In the genomic region with DNA sequence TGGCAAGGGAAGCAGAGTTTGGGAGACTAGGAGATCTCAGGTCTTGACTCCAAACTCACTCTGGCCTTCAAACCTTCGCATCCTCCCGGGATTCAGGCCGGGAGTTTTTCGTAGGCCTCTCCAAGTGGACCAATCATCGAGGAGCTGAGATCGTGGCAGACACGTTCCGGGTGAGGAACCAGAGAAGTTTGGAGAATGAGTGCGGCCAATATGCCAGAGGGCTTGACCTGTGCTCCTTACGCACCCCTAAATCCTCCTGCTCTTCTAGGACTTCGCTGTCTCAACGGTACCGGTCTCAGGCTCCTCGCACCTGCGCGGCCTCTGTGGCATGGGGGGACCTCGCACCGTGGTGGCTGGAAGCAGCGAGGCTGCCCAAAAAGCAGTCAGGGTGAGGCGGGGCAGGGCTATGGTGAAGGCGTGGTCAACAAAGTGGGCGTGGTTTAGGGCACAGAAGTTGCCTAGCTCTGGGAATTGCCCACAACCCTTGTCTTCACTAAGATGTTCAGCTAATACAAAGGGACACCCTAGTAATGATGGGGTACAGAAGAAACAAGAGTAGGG, we compare ENCODE assay signal across 8 mouse cellular contexts. TPM values are rescaled to one million over a fixed set of nuclear protein-coding genes. Genes with fewer than 3 reads are reported as not detected.
DNase-seq lines count a peak whose midpoint lies in the region; ATAC-seq lines count a peak whose summit lies in the region.

No protein-coding gene starts in this region.

- H3K4me2 ChIP-seq in heart, embryonic 11.5 days = peak overlapping the region; percentile 77
- H3K4me2 ChIP-seq in forebrain, embryonic 11.5 days (ENCODE audit: low read depth, low read length, severe bottlenecking) = peak overlapping the region; percentile 73; the same call in 1 of the 2 replicates
- H3K4me2 ChIP-seq in kidney, embryonic 14.5 days (replicated peaks; ENCODE audit: low read depth, low read length) = peak overlapping the region; percentile 88

- 0 out of 2 replicates have a peak overlapping the region, but pooled peaks have one; percentile 94 for H3K9ac ChIP-seq in heart, embryonic 11.5 days (ENCODE audit: low read depth, low read length)
- peak overlapping the region; percentile 72; the same call in 1 of the 2 replicates for H3K9ac ChIP-seq in forebrain, embryonic 11.5 days (ENCODE audit: low read length)
- 0 out of 2 replicates have a peak overlapping the region, but pooled peaks have one; percentile 90 for H3K9ac ChIP-seq in kidney, embryonic 14.5 days (ENCODE audit: low read depth, low read length)

- ATAC-seq in heart, embryonic 11.5 days (replicated peaks; ENCODE audit: insufficient number of reproducible peaks, low FRiP score, low TSS enrichment) = no peak
- ATAC-seq in forebrain, embryonic 11.5 days (replicated peaks; ENCODE audit: low FRiP score) = no peak
- ATAC-seq in kidney, embryonic 14.5 days (ENCODE audit: low FRiP score, low TSS enrichment) = no peak

- H3K27me3 ChIP-seq in heart, embryonic 11.5 days (ENCODE audit: control insufficient read depth, insufficient read depth, low read length) = peaks cover 26% of the 10 kb centered on the region
- peaks cover 6% of the 10 kb centered on the region; the same call in 1 of the 2 replicates for H3K27me3 ChIP-seq in forebrain, embryonic 11.5 days (ENCODE audit: control insufficient read depth, insufficient read depth, low read length)
- H3K27me3 ChIP-seq in kidney, embryonic 14.5 days (ENCODE audit: control insufficient read depth, insufficient read depth, low read length) = no peaks in the 10 kb centered on the region
- peaks cover 42% of the 10 kb centered on the region for H3K27me3 ChIP-seq in midbrain, embryonic 10.5 days (ENCODE audit: low read depth, poor library complexity, severe bottlenecking)

- no peaks in the 10 kb centered on the region for H3K9me3 ChIP-seq in heart, embryonic 11.5 days (replicated peaks; ENCODE audit: control insufficient read depth, low read length)
- H3K9me3 ChIP-seq in forebrain, embryonic 11.5 days (ENCODE audit: control insufficient read depth, low read length) = no peaks in the 10 kb centered on the region
- H3K9me3 ChIP-seq in kidney, embryonic 14.5 days (ENCODE audit: control insufficient read depth, low read length) = no peaks in the 10 kb centered on the region
- H3K9me3 ChIP-seq in midbrain, embryonic 10.5 days (replicated peaks) = no peaks in the 10 kb centered on the region

- H3K27ac ChIP-seq in heart, embryonic 11.5 days (ENCODE audit: low read depth, low read length) = no peak overlapping the region
- H3K27ac ChIP-seq in forebrain, embryonic 11.5 days (ENCODE audit: low read depth, low read length) = no peak overlapping the region
- H3K27ac ChIP-seq in kidney, embryonic 14.5 days (ENCODE audit: low read depth, low read length) = no peak overlapping the region
- H3K27ac ChIP-seq in midbrain, embryonic 10.5 days (replicated peaks) = peak overlapping the region; percentile 99; the same call in 1 of the 2 replicates

- peaks cover 27% of the 10 kb centered on the region for H3K4me1 ChIP-seq in heart, embryonic 11.5 days (ENCODE audit: control insufficient read depth, insufficient read depth, low read length)
- H3K4me1 ChIP-seq in forebrain, embryonic 11.5 days (replicated peaks; ENCODE audit: control insufficient read depth, insufficient read depth, low read length) = peaks cover 17% of the 10 kb centered on the region
- H3K4me1 ChIP-seq in kidney, embryonic 14.5 days (ENCODE audit: control insufficient read depth, insufficient read depth, low read length) = peaks cover 38% of the 10 kb centered on the region
- peaks cover 56% of the 10 kb centered on the region for H3K4me1 ChIP-seq in midbrain, embryonic 10.5 days

- DNase-seq in heart, postnatal 25 days (ENCODE audit: low spot score) = no peak
- DNase-seq in forebrain, embryonic 11.5 days (ENCODE audit: low spot score) = no peak
- no peak for DNase-seq in midbrain, embryonic 10.5 days (ENCODE audit: low spot score)
- DNase-seq in urinary bladder, adult 2 months (ENCODE audit: low spot score) = no peak
- DNase-seq in ovary, postnatal 36 days (ENCODE audit: low spot score) = no peak
- DNase-seq in adrenal gland, postnatal 10 days = no peak

- 62% methylated on average over 22 of the region's 22 CpGs for WGBS in heart, embryonic 11.5 days (ENCODE audit: insufficient replicate concordance)
- WGBS in forebrain, embryonic 11.5 days = 63% methylated on average over 22 of the region's 22 CpGs
- WGBS in kidney, embryonic 14.5 days = 51% methylated on average over 22 of the region's 22 CpGs
- 62% methylated on average over 22 of the region's 22 CpGs for WGBS in midbrain, embryonic 10.5 days

- intact Hi-C loops in heart, postnatal 25 days (cut with DNase I) = no loop called here

- peak overlapping the region; percentile 77 for H3K4me3 ChIP-seq in heart, embryonic 11.5 days (ENCODE audit: low read depth, low read length)
- H3K4me3 ChIP-seq in forebrain, embryonic 11.5 days (ENCODE audit: low read depth, low read length) = peak overlapping the region; percentile 64
- peak overlapping the region; percentile 85; the same call in 1 of the 2 replicates for H3K4me3 ChIP-seq in kidney, embryonic 14.5 days (ENCODE audit: low read length)
- peak overlapping the region; percentile 88 for H3K4me3 ChIP-seq in midbrain, embryonic 10.5 days

- H3K36me3 ChIP-seq in heart, embryonic 11.5 days (ENCODE audit: control insufficient read depth, insufficient read depth, low read length) = peaks cover 26% of the 10 kb centered on the region
- peaks cover 11% of the 10 kb centered on the region; the same call in 1 of the 2 replicates for H3K36me3 ChIP-seq in forebrain, embryonic 11.5 days (ENCODE audit: control insufficient read depth, insufficient read depth, low read length)
- H3K36me3 ChIP-seq in kidney, embryonic 14.5 days (ENCODE audit: control insufficient read depth, insufficient read depth, low read length) = peaks cover 54% of the 10 kb centered on the region
- peaks cover 61% of the 10 kb centered on the region for H3K36me3 ChIP-seq in midbrain, embryonic 10.5 days

RNA-seq across cellular contexts. Expression of gene Ddah2, which starts 2.0 kb away (rescaled TPM):
- polyA plus RNA-seq in heart, embryonic 11.5 days (2014; fragmentation: Nextera tagmentation; extraction: Ambion mirVana) = 213 and 217 TPM in 2 replicates
- 10 to 100 TPM; 27.7 to 31.3 TPM for total RNA-seq in heart, postnatal 25 days (2021)
- polyA plus RNA-seq in forebrain, embryonic 11.5 days (2014; fragmentation: Nextera tagmentation; extraction: Ambion mirVana) = 489 and 543 TPM in 2 replicates
- 355 and 422 TPM in 2 replicates for polyA plus RNA-seq in kidney, embryonic 14.5 days (2014; fragmentation: Nextera tagmentation; extraction: Ambion mirVana)
- polyA plus RNA-seq in midbrain, embryonic 10.5 days (2016; fragmentation: Nextera tagmentation; extraction: Ambion mirVana) = 527 and 597 TPM in 2 replicates
- 60.5 and 68.6 TPM in 2 replicates for polyA plus RNA-seq in urinary bladder, adult 2 months (2012; rRNA removed)
- 10 to 100 TPM; 35.2 to 51.7 TPM for total RNA-seq in adrenal gland, postnatal 10 days (2021)

RNA-seq across cellular contexts. Expression of gene Ly6g6c, which starts 4.4 kb away (rescaled TPM):
- polyA plus RNA-seq in heart, embryonic 11.5 days (2014; fragmentation: Nextera tagmentation; extraction: Ambion mirVana) = not detected in 2 replicates
- not detected for total RNA-seq in heart, postnatal 25 days (2021)
- 0.20 TPM in 1 of 2 replicates, not detected in the other for polyA plus RNA-seq in forebrain, embryonic 11.5 days (2014; fragmentation: Nextera tagmentation; extraction: Ambion mirVana)
- 0.20 and 0.30 TPM in 2 replicates for polyA plus RNA-seq in kidney, embryonic 14.5 days (2014; fragmentation: Nextera tagmentation; extraction: Ambion mirVana)
- polyA plus RNA-seq in midbrain, embryonic 10.5 days (2016; fragmentation: Nextera tagmentation; extraction: Ambion mirVana) = 0.17 TPM in 2 replicates
- polyA plus RNA-seq in urinary bladder, adult 2 months (2012; rRNA removed) = 0.26 and 0.37 TPM in 2 replicates
- total RNA-seq in adrenal gland, postnatal 10 days (2021) = not detected

RNA-seq across cellular contexts. Expression of gene Mpig6b, which starts 5.2 kb away (rescaled TPM):
- 1.4 and 1.8 TPM in 2 replicates for polyA plus RNA-seq in heart, embryonic 11.5 days (2014; fragmentation: Nextera tagmentation; extraction: Ambion mirVana)
- under 1 TPM; 0.18 to 0.87 TPM for total RNA-seq in heart, postnatal 25 days (2021)
- polyA plus RNA-seq in forebrain, embryonic 11.5 days (2014; fragmentation: Nextera tagmentation; extraction: Ambion mirVana) = 1.3 and 1.6 TPM in 2 replicates
- 0.36 and 0.46 TPM in 2 replicates for polyA plus RNA-seq in kidney, embryonic 14.5 days (2014; fragmentation: Nextera tagmentation; extraction: Ambion mirVana)
- polyA plus RNA-seq in midbrain, embryonic 10.5 days (2016; fragmentation: Nextera tagmentation; extraction: Ambion mirVana) = 1.3 TPM in 2 replicates
- polyA plus RNA-seq in urinary bladder, adult 2 months (2012; rRNA removed) = 0.44 and 0.48 TPM in 2 replicates
- under 1 TPM; 0.24 to 0.30 TPM for total RNA-seq in adrenal gland, postnatal 10 days (2021)

RNA-seq across cellular contexts. Expression of gene Clic1, which starts 11.1 kb away (rescaled TPM):
- 86.4 and 228 TPM in 2 replicates for polyA plus RNA-seq in heart, embryonic 11.5 days (2014; fragmentation: Nextera tagmentation; extraction: Ambion mirVana)
- total RNA-seq in heart, postnatal 25 days (2021) = 10 to 100 TPM; 40.0 to 46.1 TPM
- 67.7 and 74.5 TPM in 2 replicates for polyA plus RNA-seq in forebrain, embryonic 11.5 days (2014; fragmentation: Nextera tagmentation; extraction: Ambion mirVana)
- 72.1 and 172 TPM in 2 replicates for polyA plus RNA-seq in kidney, embryonic 14.5 days (2014; fragmentation: Nextera tagmentation; extraction: Ambion mirVana)
- 216 and 217 TPM in 2 replicates for polyA plus RNA-seq in midbrain, embryonic 10.5 days (2016; fragmentation: Nextera tagmentation; extraction: Ambion mirVana)
- polyA plus RNA-seq in urinary bladder, adult 2 months (2012; rRNA removed) = 149 and 191 TPM in 2 replicates
- 100 to 1,000 TPM in 1 of 2 experiments, 10 to 100 TPM in 1; 95.6 to 105 TPM for total RNA-seq in adrenal gland, postnatal 10 days (2021)

RNA-seq across cellular contexts. Expression of gene Msh5, which starts 14.3 kb away (rescaled TPM):
- polyA plus RNA-seq in heart, embryonic 11.5 days (2014; fragmentation: Nextera tagmentation; extraction: Ambion mirVana) = 4.4 and 4.6 TPM in 2 replicates
- 1 to 10 TPM in 1 of 2 experiments, under 1 TPM in 1; 0.57 to 1.3 TPM for total RNA-seq in heart, postnatal 25 days (2021)
- 5.8 and 7.9 TPM in 2 replicates for polyA plus RNA-seq in forebrain, embryonic 11.5 days (2014; fragmentation: Nextera tagmentation; extraction: Ambion mirVana)
- polyA plus RNA-seq in kidney, embryonic 14.5 days (2014; fragmentation: Nextera tagmentation; extraction: Ambion mirVana) = 4.9 and 5.9 TPM in 2 replicates
- polyA plus RNA-seq in midbrain, embryonic 10.5 days (2016; fragmentation: Nextera tagmentation; extraction: Ambion mirVana) = 5.4 and 6.3 TPM in 2 replicates
- polyA plus RNA-seq in urinary bladder, adult 2 months (2012; rRNA removed) = 1.2 and 1.4 TPM in 2 replicates
- total RNA-seq in adrenal gland, postnatal 10 days (2021) = 1 to 10 TPM; 2.3 to 5.0 TPM
